Mouse (Mus musculus): ENCODE results near the gene Trim25. TPM values are rescaled to one million over a fixed set of nuclear protein-coding genes. Genes with fewer than 3 reads are reported as not detected.

Gene Trim25
- polyA plus RNA-seq, 1 experiment from 2014 or later, result 13.2 TPM

DNA sequence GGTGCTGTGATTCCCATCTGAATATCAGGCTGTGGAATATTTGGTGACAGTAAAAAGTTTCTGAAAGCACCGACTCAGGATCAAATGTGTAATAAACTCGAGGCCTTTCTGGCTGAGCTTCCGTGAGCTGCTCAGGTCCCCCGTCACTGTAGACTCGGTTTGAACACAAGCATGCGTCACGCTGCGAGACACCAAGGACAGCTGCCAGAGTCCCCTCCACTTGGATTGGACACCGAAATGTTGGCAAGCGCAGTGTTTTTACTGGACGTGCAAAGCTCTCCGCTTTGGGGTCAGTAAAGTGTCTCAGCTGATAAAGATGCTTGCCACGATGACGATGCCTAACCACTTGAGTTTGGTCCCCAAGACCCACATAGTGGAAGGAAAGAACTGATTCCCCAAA is 69.5 kb downstream of the Trim25 start:
- no peaks in the 10 kb centered on the region for H3K36me3 ChIP-seq (ENCODE audit: control insufficient read depth, insufficient read depth, low read length)
- 91% methylated on average over 14 of the region's 14 CpGs for WGBS
- H3K4me3 ChIP-seq (ENCODE audit: low read length), result no peak overlapping the region
- H3K27ac ChIP-seq (ENCODE audit: low read depth, low read length), result no peak overlapping the region
- no peaks in the 10 kb centered on the region for H3K27me3 ChIP-seq (ENCODE audit: control insufficient read depth, insufficient read depth, low read length)
- no peaks in the 10 kb centered on the region for H3K4me1 ChIP-seq (ENCODE audit: control insufficient read depth, insufficient read depth, low read length)
- H3K4me2 ChIP-seq (replicated peaks; ENCODE audit: low read depth, low read length), result no peak overlapping the region
- H3K9me3 ChIP-seq (ENCODE audit: control insufficient read depth, low read length), result no peaks in the 10 kb centered on the region
- no peak overlapping the region for H3K9ac ChIP-seq (ENCODE audit: low read depth, low read length)
- ATAC-seq (ENCODE audit: low FRiP score, low TSS enrichment), result no peak

DNA sequence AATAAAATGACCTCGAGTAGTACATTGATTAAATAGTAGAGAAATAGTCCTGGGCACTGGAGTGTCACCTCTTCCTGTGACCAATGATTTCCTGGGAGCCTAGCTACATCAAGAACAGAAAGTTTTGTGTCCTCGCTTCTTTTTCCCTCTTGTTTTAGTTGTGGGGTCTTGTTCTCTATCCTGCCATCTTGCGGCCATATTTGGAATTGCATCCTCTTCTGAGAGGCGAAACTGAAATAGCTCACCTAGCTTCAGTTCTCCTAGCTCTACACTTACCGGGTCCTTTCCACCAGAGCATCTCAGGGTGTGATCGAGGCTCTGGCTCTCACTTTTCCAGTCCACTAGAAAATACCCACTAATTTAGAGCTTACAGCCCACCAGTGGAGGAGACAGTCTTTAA is 70.1 kb downstream of the Trim25 start:
- H3K9ac ChIP-seq (ENCODE audit: low read depth, low read length), result no peak overlapping the region
- no peak overlapping the region for H3K27ac ChIP-seq (ENCODE audit: low read depth, low read length)
- no peaks in the 10 kb centered on the region for H3K27me3 ChIP-seq (ENCODE audit: control insufficient read depth, insufficient read depth, low read length)
- no peaks in the 10 kb centered on the region for H3K9me3 ChIP-seq (ENCODE audit: control insufficient read depth, low read length)
- no peak overlapping the region for H3K4me3 ChIP-seq (ENCODE audit: low read length)
- 28% methylated on average over 6 of the region's 6 CpGs for WGBS
- H3K36me3 ChIP-seq (ENCODE audit: control insufficient read depth, insufficient read depth, low read length), result no peaks in the 10 kb centered on the region
- H3K4me1 ChIP-seq (ENCODE audit: control insufficient read depth, insufficient read depth, low read length), result no peaks in the 10 kb centered on the region
- H3K4me2 ChIP-seq (replicated peaks; ENCODE audit: low read depth, low read length), result no peak overlapping the region
- ATAC-seq (ENCODE audit: low FRiP score, low TSS enrichment), result no peak

Other genes starting within 250 kb of the Trim25 start
- 12.0 and 20.2 TPM in 2 replicates for gene Akap1, start 134.8 kb upstream of the Trim25 start, polyA plus RNA-seq (2014; fragmentation: Nextera tagmentation; extraction: Ambion mirVana)
- gene Scpep1, start 43.9 kb upstream of the Trim25 start, polyA plus RNA-seq (2014; fragmentation: Nextera tagmentation; extraction: Ambion mirVana), result 90.5 and 110 TPM in 2 replicates
- gene Elobl, start 32.4 kb upstream of the Trim25 start, polyA plus RNA-seq (2014; fragmentation: Nextera tagmentation; extraction: Ambion mirVana), result not detected in 2 replicates
- 12.1 and 14.5 TPM in 2 replicates for gene Coil, start 29.1 kb upstream of the Trim25 start, polyA plus RNA-seq (2014; fragmentation: Nextera tagmentation; extraction: Ambion mirVana)
- 3.2 and 5.3 TPM in 2 replicates for gene Dgke, start 67.5 kb downstream of the Trim25 start, polyA plus RNA-seq (2014; fragmentation: Nextera tagmentation; extraction: Ambion mirVana)
- not detected in 2 replicates for gene Gm525, start 74.5 kb downstream of the Trim25 start, polyA plus RNA-seq (2014; fragmentation: Nextera tagmentation; extraction: Ambion mirVana)